Mouse (Mus musculus) embryonic facial prominence, embryonic 11.5 days (tissue): ENCODE measurements at regions not wholly inside any gene's neighbourhood (a gene's known extent, or its start where the extent isn't known, plus 50 kb on each side); places are given as distances from the start of the nearest gene placed in this dataset.
A peak's percentile ranks its signal among the peaks of the same experiment; 100 is the strongest.

Source experiments
- ATAC-seq: fragments of 200-750 bp; cut with Nextera tagmentation; replicated peaks from 2 replicates; pipeline ENCODE4 v1.8.0; 2017; ENCODE audit warnings: low read depth; ENCODE audit not compliant: insufficient number of reproducible peaks, low FRiP score, low TSS enrichment
- DNase-seq: peaks from one replicate; pipeline ENCODE4 v3.0.0-alpha.2; 2015; ENCODE audit warnings: low spot score
- H3K27ac ChIP-seq: fragments of 300-500 bp; sonication (generic); replicated peaks from 2 replicates; pipeline ENCODE4 v1.5.1; 2014; ENCODE audit warnings: mild to moderate bottlenecking, low read depth, low read length, control low read depth
- H3K27me3 ChIP-seq: fragments of 300-500 bp; sonication (generic); 2 replicates; pipeline ENCODE4 v1.6.1; 2014; ENCODE audit warnings: mild to moderate bottlenecking, low read length, moderate library complexity, mixed read lengths; ENCODE audit not compliant: control insufficient read depth, insufficient read depth
- H3K36me3 ChIP-seq: fragments of 300-500 bp; sonication (generic); replicated peaks from 2 replicates; pipeline ENCODE4 v1.6.1; 2014; ENCODE audit warnings: low read depth, mild to moderate bottlenecking, low read length, moderate library complexity, mixed read lengths; ENCODE audit not compliant: control insufficient read depth, insufficient read depth
- H3K4me1 ChIP-seq: fragments of 300-500 bp; sonication (generic); 2 replicates; pipeline ENCODE4 v1.6.1; 2014; ENCODE audit warnings: low read length, mixed read lengths; ENCODE audit not compliant: control insufficient read depth, insufficient read depth
- H3K4me2 ChIP-seq: fragments of 300-500 bp; sonication (generic); 2 replicates; pipeline ENCODE4 v1.6.1; 2014; ENCODE audit warnings: low read depth, mild to moderate bottlenecking, control low read depth, low read length, moderate library complexity
- H3K4me3 ChIP-seq: fragments of 300-500 bp; sonication (generic); 2 replicates; pipeline ENCODE4 v1.5.1; 2014; ENCODE audit warnings: low read depth, low read length, control low read depth
- H3K9ac ChIP-seq: fragments of 300-500 bp; sonication (generic); replicated peaks from 2 replicates; pipeline ENCODE4 v1.6.1; 2014; ENCODE audit warnings: mild to moderate bottlenecking, control low read depth, low read length
- H3K9me3 ChIP-seq: fragments of 300-500 bp; sonication (generic); replicated peaks from 2 replicates; pipeline ENCODE4 v1.6.1; 2016; ENCODE audit warnings: mild to moderate bottlenecking, low read length, inconsistent platforms, mixed read lengths; ENCODE audit not compliant: control insufficient read depth
- WGBS: fragments of 180-500 bp; shearing (Covaris S2); extraction: QIAGEN DNeasy Blood & Tissue Kit; methylation state at CpG from one replicate; pipeline ENCODE4 v1.1.7; 2014; 5-methylcytosine and 5-hydroxymethylcytosine counted together

DNA sequence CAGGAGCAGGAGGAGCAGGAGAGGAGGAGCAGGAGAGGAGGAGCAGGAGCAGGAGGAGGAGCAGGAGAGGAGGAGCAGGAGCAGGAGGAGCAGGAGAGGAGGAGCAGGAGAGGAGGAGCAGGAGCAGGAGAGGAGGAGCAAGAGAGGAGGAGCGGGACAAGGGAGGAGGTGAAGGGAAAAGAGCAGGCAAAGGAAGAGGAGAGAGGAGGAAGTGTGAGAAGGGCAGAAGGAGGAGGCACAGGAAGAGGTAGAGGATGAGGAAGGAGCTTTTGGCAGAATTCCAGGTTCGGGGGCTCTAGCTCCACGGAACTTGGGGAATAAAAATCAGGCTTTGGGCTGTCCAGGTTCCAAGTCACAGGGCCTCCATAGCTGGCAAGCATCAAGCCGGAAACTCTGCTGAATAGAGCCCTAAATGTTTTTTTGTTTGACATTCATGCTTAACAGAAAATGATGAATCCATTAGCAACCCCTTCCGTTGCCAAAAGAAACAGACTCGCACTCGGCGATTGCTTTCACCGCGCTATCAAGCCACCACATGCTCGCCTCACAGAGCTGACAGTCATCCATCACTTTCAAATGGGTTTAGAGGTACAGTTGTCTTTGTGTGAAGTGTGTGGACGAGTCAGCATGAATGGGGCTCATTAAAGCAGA, 528.7 kb upstream of the Atp11b start:
- no peaks in the 10 kb centered on the region for H3K9me3 ChIP-seq
- H3K4me1 ChIP-seq = no peaks in the 10 kb centered on the region
- no peak overlapping the region for H3K9ac ChIP-seq
- no peaks in the 10 kb centered on the region for H3K27me3 ChIP-seq
- 47% methylated on average over 12 of the region's 12 CpGs for WGBS
- ATAC-seq (no peak), DNase-seq (peak; percentile 26)
- H3K4me3 ChIP-seq = no peak overlapping the region
- H3K27ac ChIP-seq = no peak overlapping the region
- H3K4me2 ChIP-seq = no peak overlapping the region
- H3K36me3 ChIP-seq = no peaks in the 10 kb centered on the region

DNA sequence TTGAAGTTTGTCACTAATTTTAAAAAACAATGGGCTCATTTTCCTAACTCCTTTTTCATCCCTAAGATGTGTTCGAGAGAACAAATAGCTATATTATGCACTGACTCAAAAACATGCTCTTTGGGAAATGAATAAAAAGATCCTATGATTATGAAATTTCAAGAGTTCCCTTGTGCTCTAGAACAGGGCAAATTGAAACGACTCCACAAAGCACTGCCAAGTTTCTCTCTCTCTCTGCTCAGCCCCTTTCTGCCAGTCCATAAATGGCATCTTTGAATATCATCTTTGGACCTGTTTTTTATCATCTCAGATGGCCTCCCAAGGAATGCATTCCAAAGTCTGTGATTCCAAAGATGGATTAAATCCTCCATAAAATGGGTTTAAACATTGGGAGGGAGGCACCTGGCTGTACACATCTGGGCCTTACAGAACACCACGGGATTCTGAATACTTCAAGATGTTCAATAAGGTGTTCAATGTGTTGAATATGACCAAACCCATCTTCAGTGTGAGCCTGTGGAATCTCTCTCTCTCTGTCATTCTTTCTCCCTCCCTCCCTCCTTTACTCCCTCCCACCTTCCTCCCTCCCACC, 528.0 kb upstream of the Atp11b start:
- no peak for ATAC-seq
- H3K27ac ChIP-seq = no peak overlapping the region
- H3K9ac ChIP-seq = no peak overlapping the region
- H3K9me3 ChIP-seq = no peaks in the 10 kb centered on the region
- H3K27me3 ChIP-seq = no peaks in the 10 kb centered on the region
- no peak overlapping the region for H3K4me2 ChIP-seq
- no peak overlapping the region for H3K4me3 ChIP-seq
- 63% methylated on average over 3 of the region's 3 CpGs for WGBS
- no peaks in the 10 kb centered on the region for H3K36me3 ChIP-seq
- no peak for DNase-seq
- H3K4me1 ChIP-seq = no peaks in the 10 kb centered on the region

DNA sequence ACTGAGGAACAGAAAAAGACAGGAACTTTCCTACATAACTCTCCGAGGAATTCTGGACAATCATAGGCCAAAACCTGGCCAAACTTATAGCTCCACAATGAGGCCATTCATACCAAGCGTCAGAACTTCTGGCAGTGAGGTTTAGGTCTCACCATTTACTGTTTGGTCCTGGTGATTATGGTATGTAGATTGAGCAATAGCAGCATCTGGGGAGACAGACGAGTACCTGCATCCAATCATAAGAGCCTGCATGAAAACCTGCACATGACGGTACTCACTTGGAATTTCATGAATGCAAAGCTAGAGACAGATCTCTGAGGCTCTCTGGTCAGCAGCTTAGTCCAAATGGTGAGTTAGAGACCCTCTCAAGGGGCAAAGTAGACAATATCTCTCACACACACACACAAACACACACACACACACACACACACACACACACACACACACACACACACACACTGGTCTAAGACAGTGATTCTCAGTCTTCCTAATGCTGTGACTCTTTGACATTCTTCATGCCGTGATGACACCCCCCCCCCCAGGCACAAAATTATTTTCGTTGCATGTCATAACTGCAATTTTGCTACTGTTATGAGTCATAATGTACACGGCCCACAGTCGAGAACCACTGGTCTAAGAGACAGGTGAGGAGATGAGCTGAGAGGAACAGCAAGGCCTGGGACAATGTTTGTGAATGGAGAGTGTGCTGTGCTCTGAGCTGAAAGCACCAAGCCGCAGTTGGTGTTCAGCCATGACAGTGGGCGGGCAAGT, 522.6 kb upstream of the Atp11b start:
- H3K4me2 ChIP-seq = no peak overlapping the region
- no peaks in the 10 kb centered on the region for H3K27me3 ChIP-seq
- WGBS = 76% methylated on average over 10 of the region's 10 CpGs
- H3K36me3 ChIP-seq = no peaks in the 10 kb centered on the region
- H3K4me3 ChIP-seq = no peak overlapping the region
- no peak overlapping the region for H3K27ac ChIP-seq
- DNase-seq = no peak
- ATAC-seq = no peak
- H3K9ac ChIP-seq = no peak overlapping the region
- no peaks in the 10 kb centered on the region for H3K9me3 ChIP-seq
- no peaks in the 10 kb centered on the region for H3K4me1 ChIP-seq

DNA sequence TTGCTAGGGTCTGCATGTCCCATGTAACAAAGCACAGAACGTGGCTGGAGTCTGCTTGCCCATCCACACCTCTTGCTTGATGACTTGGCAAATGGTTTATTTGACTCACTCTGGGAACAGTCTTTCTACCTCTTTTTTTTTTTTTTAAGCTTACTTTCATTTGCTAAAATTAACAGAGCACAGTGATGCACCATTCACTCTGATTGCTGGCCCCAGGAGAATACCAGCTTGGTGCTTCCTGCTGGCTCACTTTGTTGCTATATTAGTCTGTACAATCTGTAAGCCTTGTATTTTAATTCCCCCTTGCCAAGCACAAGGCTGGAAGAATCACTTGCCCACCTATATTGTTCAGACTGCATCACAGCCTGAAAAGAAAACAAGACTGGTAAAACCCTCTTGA, 521.4 kb upstream of the Atp11b start:
- DNase-seq = no peak
- ATAC-seq = no peak
- Histone ChIP-seq H3K4me1 (no peaks in the 10 kb centered on the region), H3K36me3 (no peaks in the 10 kb centered on the region), H3K4me2 (no peak overlapping the region), H3K9me3 (no peaks in the 10 kb centered on the region), H3K4me3 (no peak overlapping the region), H3K27me3 (no peaks in the 10 kb centered on the region), H3K9ac (no peak overlapping the region), H3K27ac (no peak overlapping the region)
- 76% methylated on average over 1 of the region's 1 CpGs for WGBS

DNA sequence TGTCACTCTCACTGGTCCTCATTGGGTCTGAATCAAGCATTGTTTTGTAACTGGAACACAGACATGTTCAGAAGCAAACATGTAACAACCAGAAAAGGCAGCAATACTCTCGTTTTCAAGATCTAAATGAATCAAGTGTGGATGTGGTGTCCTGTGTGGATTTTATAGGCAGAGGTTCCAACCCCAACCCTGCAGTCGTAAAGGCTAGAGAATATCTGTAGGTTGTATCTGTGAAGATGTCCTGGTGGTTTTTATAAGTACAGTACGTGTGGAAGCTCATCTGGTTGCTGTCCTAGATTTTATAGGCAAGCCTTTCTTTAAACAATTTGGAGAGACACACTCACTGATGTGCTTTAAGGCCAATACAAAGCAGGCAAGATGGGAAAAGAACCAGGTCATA, 518.8 kb upstream of the Atp11b start:
- H3K4me2 ChIP-seq = no peak overlapping the region
- no peaks in the 10 kb centered on the region for H3K27me3 ChIP-seq
- DNase-seq = no peak
- H3K9ac ChIP-seq = no peak overlapping the region
- no peak for ATAC-seq
- H3K9me3 ChIP-seq = no peaks in the 10 kb centered on the region
- no peak overlapping the region for H3K27ac ChIP-seq
- H3K4me3 ChIP-seq = no peak overlapping the region
- no peaks in the 10 kb centered on the region for H3K4me1 ChIP-seq
- WGBS = 84% methylated on average over 3 of the region's 3 CpGs
- no peaks in the 10 kb centered on the region for H3K36me3 ChIP-seq

DNA sequence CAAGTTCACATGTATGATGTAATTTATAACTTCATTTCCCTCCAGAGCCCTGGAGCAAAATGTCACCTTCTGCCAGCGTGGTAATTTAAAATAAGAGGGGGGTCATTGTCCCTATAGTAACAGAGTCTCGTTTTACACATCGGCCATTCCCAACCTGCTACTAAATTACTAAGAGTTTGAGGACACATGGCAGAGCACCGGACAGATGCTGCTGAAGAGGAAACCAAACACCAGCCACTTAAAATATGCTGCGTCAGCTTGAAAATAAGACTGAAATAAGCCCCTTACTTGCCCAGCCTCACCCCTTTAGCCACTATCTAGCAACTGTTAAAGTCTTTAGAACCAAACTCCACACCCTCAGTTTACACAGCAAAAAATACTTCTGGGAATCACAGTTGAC, 518.1 kb upstream of the Atp11b start:
- Histone ChIP-seq H3K4me1 (no peaks in the 10 kb centered on the region), H3K27me3 (no peaks in the 10 kb centered on the region), H3K9ac (no peak overlapping the region), H3K27ac (no peak overlapping the region), H3K4me2 (no peak overlapping the region), H3K4me3 (no peak overlapping the region), H3K36me3 (no peaks in the 10 kb centered on the region), H3K9me3 (no peaks in the 10 kb centered on the region)
- 38% methylated on average over 5 of the region's 5 CpGs for WGBS
- ATAC-seq (no peak), DNase-seq (peak; percentile 35)

DNA sequence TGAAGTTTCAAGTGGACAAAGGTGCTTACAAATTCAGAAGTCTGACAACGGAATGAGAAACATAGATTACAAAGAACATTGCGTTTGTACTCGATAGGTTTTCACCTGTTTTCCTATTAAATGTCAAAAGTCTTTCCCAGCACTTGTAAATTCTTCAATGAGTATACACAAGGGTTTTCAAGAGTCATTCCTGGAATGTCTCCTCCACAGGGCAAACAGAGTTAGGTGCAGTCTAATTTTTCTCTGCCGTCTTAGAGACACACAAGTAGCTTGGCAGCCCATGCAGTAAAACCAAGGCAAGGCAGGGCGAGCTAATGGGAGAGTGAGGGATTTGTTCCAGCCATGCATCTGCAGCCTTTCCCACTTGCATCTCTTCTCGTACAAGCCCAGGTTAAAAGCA, 516.6 kb upstream of the Atp11b start:
- no peak overlapping the region for H3K9ac ChIP-seq
- H3K4me3 ChIP-seq = no peak overlapping the region
- no peak overlapping the region for H3K4me2 ChIP-seq
- WGBS = 86% methylated on average over 6 of the region's 6 CpGs
- DNase-seq (no peak), ATAC-seq (no peak)
- H3K36me3 ChIP-seq = no peaks in the 10 kb centered on the region
- no peaks in the 10 kb centered on the region for H3K9me3 ChIP-seq
- no peaks in the 10 kb centered on the region for H3K27me3 ChIP-seq
- H3K4me1 ChIP-seq = no peaks in the 10 kb centered on the region
- no peak overlapping the region for H3K27ac ChIP-seq

DNA sequence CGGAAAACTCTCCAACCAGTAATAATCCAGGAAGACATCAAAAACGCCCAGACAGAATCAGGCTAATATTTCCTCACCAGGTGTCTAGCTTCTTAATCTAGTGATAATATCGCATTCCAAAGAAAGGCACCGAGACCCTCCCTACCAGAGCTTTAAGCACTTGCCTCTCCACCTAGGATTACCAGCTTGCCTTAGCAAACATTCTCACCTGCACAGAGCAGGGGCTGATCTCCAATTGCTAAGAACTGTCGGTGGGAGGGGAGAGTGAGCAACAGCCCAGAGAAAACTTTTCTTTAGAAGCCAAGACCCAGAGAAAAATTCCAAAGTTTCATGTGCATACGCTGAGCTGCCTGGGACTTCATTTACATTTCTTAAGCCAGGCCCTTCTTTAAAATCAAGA, 511.6 kb upstream of the Atp11b start:
- ATAC-seq (no peak), DNase-seq (no peak)
- WGBS = 40% methylated on average over 6 of the region's 6 CpGs
- H3K36me3 ChIP-seq = no peaks in the 10 kb centered on the region
- no peak overlapping the region for H3K4me3 ChIP-seq
- H3K27me3 ChIP-seq = no peaks in the 10 kb centered on the region
- H3K4me2 ChIP-seq = no peak overlapping the region
- no peak overlapping the region for H3K27ac ChIP-seq
- peaks cover 2% of the 10 kb centered on the region; the same call in 1 of the 2 replicates for H3K4me1 ChIP-seq
- H3K9me3 ChIP-seq = no peaks in the 10 kb centered on the region
- H3K9ac ChIP-seq = no peak overlapping the region
